Mouse (Mus musculus) lung, embryonic 15.5 days (tissue): ENCODE measurements at regions not wholly inside any gene's neighbourhood (a gene's known extent, or its start where the extent isn't known, plus 50 kb on each side); places are given as distances from the start of the nearest gene placed in this dataset.
"Not testable (repeated sequence)": the region's sequence is repeated elsewhere in the genome, so short reads cannot be mapped to it uniquely, and the experiment has no call there.

ENCODE experiments used
- ATAC-seq: fragments of 200-750 bp; cut with Nextera tagmentation; 2 replicates; pipeline ENCODE4 v1.8.0; 2017; ENCODE audit warnings: moderate number of reproducible peaks, borderline replicate concordance; ENCODE audit not compliant: low FRiP score, low TSS enrichment; ENCODE audit errors: extremely low read depth
- H3K27ac ChIP-seq: fragments of 300-500 bp; sonication (generic); 2 replicates; pipeline ENCODE4 v1.5.1; 2015; ENCODE audit warnings: moderate library complexity, mild to moderate bottlenecking, inconsistent platforms
- H3K27me3 ChIP-seq: fragments of 300-500 bp; sonication (generic); 2 replicates; pipeline ENCODE4 v1.6.1; 2015; ENCODE audit warnings: inconsistent platforms
- H3K36me3 ChIP-seq: fragments of 300-500 bp; sonication (generic); 2 replicates; pipeline ENCODE4 v1.6.1; 2015; ENCODE audit warnings: inconsistent platforms
- H3K4me1 ChIP-seq: fragments of 300-500 bp; sonication (generic); 2 replicates; pipeline ENCODE4 v1.6.1; 2015; ENCODE audit warnings: inconsistent platforms
- H3K4me2 ChIP-seq: fragments of 300-500 bp; sonication (generic); 2 replicates; pipeline ENCODE4 v1.6.1; 2015; ENCODE audit warnings: inconsistent platforms, mild to moderate bottlenecking, moderate library complexity
- H3K4me3 ChIP-seq: fragments of 300-500 bp; sonication (generic); 2 replicates; pipeline ENCODE4 v1.5.1; 2015; ENCODE audit warnings: mild to moderate bottlenecking, inconsistent platforms
- H3K9ac ChIP-seq: fragments of 300-500 bp; sonication (generic); 2 replicates; pipeline ENCODE4 v1.6.1; 2015; ENCODE audit warnings: inconsistent platforms
- H3K9me3 ChIP-seq: fragments of 300-500 bp; sonication (generic); 2 replicates; pipeline ENCODE4 v1.6.1; 2016; ENCODE audit warnings: inconsistent platforms
- WGBS: fragments of 180-500 bp; shearing (Covaris S2); methylation state at CpG from one replicate; pipeline ENCODE4 v1.1.7; 2015; 5-methylcytosine and 5-hydroxymethylcytosine counted together

GRCm38 (mm10) chr1:83970641-83971285 is 393.2 kb downstream of the Pid1 start:
- H3K4me3 ChIP-seq: no peak overlapping the region
- no peak for ATAC-seq
- H3K9ac ChIP-seq: no peak overlapping the region
- no peak overlapping the region for H3K4me2 ChIP-seq
- no peaks in the 10 kb centered on the region for H3K9me3 ChIP-seq
- 76% methylated on average over 8 of the region's 8 CpGs for WGBS
- no peaks in the 10 kb centered on the region for H3K36me3 ChIP-seq
- H3K4me1 ChIP-seq: no peaks in the 10 kb centered on the region
- H3K27me3 ChIP-seq: no peaks in the 10 kb centered on the region
- H3K27ac ChIP-seq: no peak overlapping the region

- H3K27me3 ChIP-seq, H3K4me3 ChIP-seq, H3K4me2 ChIP-seq, H3K36me3 ChIP-seq, H3K27ac ChIP-seq, H3K4me1 ChIP-seq, ATAC-seq, H3K9ac ChIP-seq, H3K9me3 ChIP-seq: not testable (repeated sequence)
Observed at GRCm38 (mm10) chr1:83964631-83965030, 399.3 kb downstream of the Pid1 start.

- no peak overlapping the region for H3K9ac ChIP-seq
- H3K36me3 ChIP-seq: no peaks in the 10 kb centered on the region
- ATAC-seq: no peak
- H3K4me2 ChIP-seq: no peak overlapping the region
- H3K4me1 ChIP-seq: no peaks in the 10 kb centered on the region
- H3K9me3 ChIP-seq: no peaks in the 10 kb centered on the region
- H3K27me3 ChIP-seq: no peaks in the 10 kb centered on the region
- no peak overlapping the region for H3K27ac ChIP-seq
- WGBS: 93% methylated on average over 2 of the region's 2 CpGs
- no peak overlapping the region for H3K4me3 ChIP-seq
Observed at GRCm38 (mm10) chr1:83961761-83962160, 402.2 kb downstream of the Pid1 start.

GRCm38 (mm10) chr1:83959756-83960155 is 404.2 kb downstream of the Pid1 start:
- no peaks in the 10 kb centered on the region for H3K4me1 ChIP-seq
- no peaks in the 10 kb centered on the region for H3K27me3 ChIP-seq
- H3K4me2 ChIP-seq: no peak overlapping the region
- no peaks in the 10 kb centered on the region for H3K9me3 ChIP-seq
- 60% methylated on average over 4 of the region's 4 CpGs for WGBS
- no peak overlapping the region for H3K27ac ChIP-seq
- no peak overlapping the region for H3K4me3 ChIP-seq
- ATAC-seq: no peak
- H3K9ac ChIP-seq: no peak overlapping the region
- H3K36me3 ChIP-seq: no peaks in the 10 kb centered on the region

- no peaks in the 10 kb centered on the region for H3K27me3 ChIP-seq
- no peak; the same call in 1 of the 2 replicates for ATAC-seq
- no peak overlapping the region for H3K9ac ChIP-seq
- no peak overlapping the region for H3K27ac ChIP-seq
- no peaks in the 10 kb centered on the region for H3K4me1 ChIP-seq
- no peaks in the 10 kb centered on the region for H3K9me3 ChIP-seq
- 63% methylated on average over 2 of the region's 2 CpGs for WGBS
- H3K4me3 ChIP-seq: no peak overlapping the region
- no peaks in the 10 kb centered on the region for H3K36me3 ChIP-seq
- H3K4me2 ChIP-seq: no peak overlapping the region
Observed at GRCm38 (mm10) chr1:83922900-83923299, 441.1 kb downstream of the Pid1 start.

DNA sequence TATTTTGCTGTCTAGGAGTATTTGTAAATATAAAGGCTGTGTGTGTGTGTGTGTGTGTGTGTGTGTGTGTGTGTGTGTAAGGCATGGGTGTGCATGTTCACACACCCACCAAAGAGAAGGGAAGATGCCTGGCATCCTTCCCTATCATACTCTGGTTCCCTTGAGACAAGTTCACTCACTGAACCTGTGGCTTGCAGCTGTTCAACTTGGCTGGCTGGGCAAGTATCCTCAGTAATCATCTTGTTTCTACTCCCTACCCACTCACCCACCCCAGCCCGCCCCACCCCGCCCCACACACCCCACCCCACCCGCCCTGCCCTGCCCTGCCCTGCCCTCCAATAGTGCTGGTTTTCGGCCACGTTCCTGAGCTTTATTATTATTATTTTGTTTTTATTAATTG is 448.5 kb downstream of the Pid1 start:
- Histone ChIP-seq H3K9ac (no peak overlapping the region), H3K4me3 (no peak overlapping the region), H3K9me3 (no peaks in the 10 kb centered on the region), H3K27me3 (no peaks in the 10 kb centered on the region), H3K4me1 (no peaks in the 10 kb centered on the region), H3K4me2 (no peak overlapping the region), H3K36me3 (no peaks in the 10 kb centered on the region), H3K27ac (no peak overlapping the region)
- ATAC-seq: no peak
- WGBS: 66% methylated on average over 3 of the region's 5 CpGs

DNA sequence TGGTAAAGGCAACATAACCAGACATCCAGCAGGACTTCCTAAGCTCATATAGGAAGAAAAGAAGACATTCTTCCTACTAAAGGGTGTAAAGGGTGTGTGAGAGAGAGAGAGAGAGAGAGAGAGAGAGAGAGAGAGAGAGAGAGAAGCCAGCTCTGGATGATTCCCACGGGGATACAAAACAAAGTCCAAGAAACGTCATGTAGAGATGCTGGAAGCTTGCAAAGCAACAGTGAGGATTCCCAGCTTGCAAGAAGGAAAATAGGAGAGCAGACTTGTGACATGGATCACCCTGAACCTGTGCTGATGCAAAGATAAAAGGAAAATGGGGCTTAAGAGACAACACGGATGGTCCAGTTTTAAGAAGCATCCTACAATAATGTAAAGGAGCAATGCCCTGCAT is 456.6 kb downstream of the Pid1 start:
- H3K9me3 ChIP-seq: no peaks in the 10 kb centered on the region
- no peak for ATAC-seq
- H3K27ac ChIP-seq: no peak overlapping the region
- no peaks in the 10 kb centered on the region for H3K36me3 ChIP-seq
- no peak overlapping the region for H3K4me3 ChIP-seq
- 37% methylated on average over 3 of the region's 3 CpGs for whole genome bisulfite sequencing
- H3K27me3 ChIP-seq: no peaks in the 10 kb centered on the region
- no peak overlapping the region for H3K4me2 ChIP-seq
- H3K9ac ChIP-seq: no peak overlapping the region
- H3K4me1 ChIP-seq: no peaks in the 10 kb centered on the region

GRCm38 (mm10) chr1:83906906-83907305 is 457.1 kb downstream of the Pid1 start:
- Histone ChIP-seq H3K27ac (no peak overlapping the region), H3K36me3 (no peaks in the 10 kb centered on the region), H3K9ac (no peak overlapping the region), H3K27me3 (no peaks in the 10 kb centered on the region), H3K9me3 (no peaks in the 10 kb centered on the region), H3K4me2 (no peak overlapping the region), H3K4me3 (no peak overlapping the region), H3K4me1 (no peaks in the 10 kb centered on the region)
- ATAC-seq: no peak

DNA sequence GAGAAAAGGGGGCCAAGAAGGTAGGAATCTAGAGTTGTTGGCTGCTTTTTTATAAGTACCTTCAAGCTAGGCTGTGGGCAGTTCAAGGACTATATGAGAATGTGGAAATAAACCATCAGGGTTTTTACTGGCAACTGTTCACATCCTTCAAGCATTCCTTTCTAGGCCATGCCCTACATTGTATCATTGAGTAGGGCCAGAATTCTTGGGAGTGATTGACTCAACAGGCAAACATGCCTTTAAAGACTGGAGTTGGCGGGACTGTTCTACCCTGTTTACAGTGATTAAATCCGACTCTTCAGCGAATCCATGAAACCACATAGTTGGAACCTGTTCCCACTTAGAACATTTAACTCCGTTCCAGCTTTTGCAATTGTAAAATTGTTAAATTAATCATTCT is 463.8 kb downstream of the Pid1 start:
- Histone ChIP-seq H3K4me1 (no peaks in the 10 kb centered on the region), H3K27ac (no peak overlapping the region), H3K4me3 (no peak overlapping the region), H3K36me3 (no peaks in the 10 kb centered on the region), H3K9ac (no peak overlapping the region), H3K9me3 (no peaks in the 10 kb centered on the region), H3K27me3 (no peaks in the 10 kb centered on the region), H3K4me2 (no peak overlapping the region)
- no peak for ATAC-seq
- 82% methylated on average over 4 of the region's 4 CpGs for WGBS

GRCm38 (mm10) chr1:83896650-83897049 is 467.3 kb downstream of the Pid1 start:
- Histone ChIP-seq H3K36me3 (no peaks in the 10 kb centered on the region), H3K4me1 (no peaks in the 10 kb centered on the region), H3K27me3 (no peaks in the 10 kb centered on the region), H3K9ac (no peak overlapping the region), H3K27ac (no peak overlapping the region), H3K4me2 (no peak overlapping the region), H3K9me3 (no peaks in the 10 kb centered on the region), H3K4me3 (no peak overlapping the region)
- no peak for ATAC-seq
- WGBS: 31% methylated on average over 5 of the region's 5 CpGs

DNA sequence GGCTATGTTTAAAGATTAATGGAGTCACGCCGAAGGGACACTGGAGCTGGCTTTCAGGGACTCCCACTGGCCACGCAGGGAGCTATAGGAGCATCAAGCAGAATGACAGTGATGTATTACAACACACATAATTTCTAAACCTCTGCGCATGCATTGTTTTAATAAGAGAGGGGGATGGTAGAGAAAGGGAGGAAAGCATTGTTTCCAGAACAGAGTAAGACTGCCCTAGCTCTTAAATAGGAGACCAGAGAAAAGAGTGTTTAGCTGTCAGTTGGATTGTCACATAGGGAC is 471.1 kb upstream of the Sphkap start:
- H3K4me3 ChIP-seq: no peak overlapping the region
- no peak overlapping the region for H3K9ac ChIP-seq
- no peak for ATAC-seq
- H3K27me3 ChIP-seq: no peaks in the 10 kb centered on the region
- no peak overlapping the region for H3K27ac ChIP-seq
- no peaks in the 10 kb centered on the region for H3K9me3 ChIP-seq
- WGBS: 62% methylated on average over 4 of the region's 4 CpGs
- no peaks in the 10 kb centered on the region for H3K36me3 ChIP-seq
- no peak overlapping the region for H3K4me2 ChIP-seq
- H3K4me1 ChIP-seq: no peaks in the 10 kb centered on the region

GRCm38 (mm10) chr1:83878330-83879108 is 470.5 kb upstream of the Sphkap start:
- Histone ChIP-seq H3K9ac (no peak overlapping the region), H3K27me3 (no peaks in the 10 kb centered on the region), H3K9me3 (no peaks in the 10 kb centered on the region), H3K4me2 (no peak overlapping the region), H3K4me1 (no peaks in the 10 kb centered on the region), H3K4me3 (no peak overlapping the region), H3K36me3 (no peaks in the 10 kb centered on the region), H3K27ac (no peak overlapping the region)
- no peak for ATAC-seq
- 68% methylated on average over 8 of the region's 8 CpGs for WGBS
